20 mouse cellular contexts compared by ENCODE assay signal in genomic region chr7:133951777-133952545, GRCm38 (mm10).
DNase-seq lines count a peak whose midpoint lies in the region; ATAC-seq and TF ChIP-seq lines count a peak whose summit lies in the region.
"Had no signal": no experiment of that assay in that cellular context is flagged by ENCODE, and none has a peak within 500 bp of the region (broad histone marks: within the 10 kb centered on the region; RNA-seq: fewer than 3 reads in every experiment).

No protein-coding gene starts in this region.

- H3K27me3 ChIP-seq in heart, embryonic 12.5 days (replicated peaks), result no peaks in the 10 kb centered on the region
- H3K27me3 ChIP-seq in kidney, embryonic 14.5 days (ENCODE audit: control insufficient read depth, insufficient read depth, low read length), result no peaks in the 10 kb centered on the region
- no peaks in the 10 kb centered on the region for H3K27me3 ChIP-seq in lung, postnatal 0 days (replicated peaks; ENCODE audit: insufficient read depth, low read length)
- H3K27me3 ChIP-seq: hindbrain, embryonic 13.5 days; limb, embryonic 15.5 days; neural tube, embryonic 15.5 days had no signal

- no peak overlapping the region for H3K9ac ChIP-seq in heart, embryonic 12.5 days
- H3K9ac ChIP-seq in kidney, embryonic 14.5 days (ENCODE audit: low read depth, low read length), result no peak overlapping the region
- no peak overlapping the region for H3K9ac ChIP-seq in lung, postnatal 0 days (replicated peaks; ENCODE audit: low read depth)
- H3K9ac ChIP-seq: hindbrain, embryonic 13.5 days; limb, embryonic 15.5 days; liver, postnatal 0 days; neural tube, embryonic 15.5 days had no signal

- 41% methylated on average over 14 of the region's 14 CpGs for WGBS in heart, embryonic 12.5 days
- 85% methylated on average over 14 of the region's 14 CpGs for WGBS in kidney, embryonic 14.5 days
- 72% methylated on average over 14 of the region's 14 CpGs for WGBS in lung, postnatal 0 days

- peak; percentile 75 for ATAC-seq in heart, embryonic 12.5 days (ENCODE audit: insufficient number of reproducible peaks, low FRiP score)
- ATAC-seq in kidney, embryonic 14.5 days (ENCODE audit: low FRiP score, low TSS enrichment), result no peak; the same call in 1 of the 2 replicates
- no peak for ATAC-seq in lung, postnatal 0 days
- ATAC-seq: forebrain, embryonic 16.5 days; intestine, postnatal 0 days; liver, postnatal 0 days had no signal

- H3K4me1 ChIP-seq in heart, embryonic 12.5 days (replicated peaks), result peaks cover 39% of the 10 kb centered on the region
- H3K4me1 ChIP-seq in kidney, embryonic 14.5 days (ENCODE audit: control insufficient read depth, insufficient read depth, low read length), result 0 out of 2 replicates have a peak, but pooled peaks cover 4% of the 10 kb centered on the region
- no peaks in the 10 kb centered on the region for H3K4me1 ChIP-seq in lung, postnatal 0 days (ENCODE audit: insufficient read depth, low read depth, low read length)
- H3K4me1 ChIP-seq: limb, embryonic 15.5 days; neural tube, embryonic 15.5 days had no signal

- H3K36me3 ChIP-seq in heart, embryonic 12.5 days, result no peaks in the 10 kb centered on the region
- H3K36me3 ChIP-seq in kidney, embryonic 14.5 days (ENCODE audit: control insufficient read depth, insufficient read depth, low read length), result no peaks in the 10 kb centered on the region
- no peaks in the 10 kb centered on the region for H3K36me3 ChIP-seq in lung, postnatal 0 days (ENCODE audit: insufficient read depth, low read length)
- H3K36me3 ChIP-seq: hindbrain, embryonic 13.5 days; limb, embryonic 15.5 days; midbrain, embryonic 10.5 days; neural tube, embryonic 15.5 days had no signal

- peak overlapping the region; percentile 46 for H3K27ac ChIP-seq in heart, embryonic 12.5 days (ENCODE audit: poor library complexity, severe bottlenecking)
- H3K27ac ChIP-seq in kidney, embryonic 14.5 days (ENCODE audit: low read depth, low read length), result no peak overlapping the region
- no peak overlapping the region for H3K27ac ChIP-seq in lung, postnatal 0 days (ENCODE audit: low read length)
- H3K27ac ChIP-seq: hindbrain, embryonic 13.5 days; limb, embryonic 15.5 days; midbrain, embryonic 10.5 days; neural tube, embryonic 15.5 days had no signal

- DNase-seq in heart, adult 11 months, result peak; percentile 92
- no peak for DNase-seq in heart, adult 8-10 months (ENCODE audit: low spot score)
- peak; percentile 70 for DNase-seq in adrenal gland, postnatal 10 days
- DNase-seq in heart, postnatal 4 days, result peak; percentile 64
- no peak for DNase-seq in retina, embryonic 14.5 days (ENCODE audit: low spot score)
- no peak for DNase-seq in lung, postnatal 0 days (ENCODE audit: low spot score)
- DNase-seq: cerebellum, adult 9-10 months; gastrocnemius, postnatal 10 days; layer of hippocampus, adult 9-11 months; liver, postnatal 0 days; lung, postnatal 36 days; thymus, adult 18-20 months had no signal

- TF ChIP-seq EP300 in lung, postnatal 0 days (IDR thresholded peaks at IDR 0.05), result no peak

- H3K4me3 ChIP-seq in heart, embryonic 12.5 days, result no peak overlapping the region
- H3K4me3 ChIP-seq in kidney, embryonic 14.5 days (ENCODE audit: low read length), result no peak overlapping the region
- no peak overlapping the region for H3K4me3 ChIP-seq in lung, postnatal 0 days (ENCODE audit: low read depth, low read length)
- H3K4me3 ChIP-seq: hindbrain, embryonic 13.5 days; limb, embryonic 15.5 days; midbrain, embryonic 10.5 days; neural tube, embryonic 15.5 days had no signal

- peak overlapping the region; percentile 1; the same call in 1 of the 2 replicates for H3K4me2 ChIP-seq in heart, embryonic 12.5 days
- no peak overlapping the region for H3K4me2 ChIP-seq in kidney, embryonic 14.5 days (replicated peaks; ENCODE audit: low read depth, low read length)
- no peak overlapping the region for H3K4me2 ChIP-seq in lung, postnatal 0 days (replicated peaks; ENCODE audit: low read depth, low read length)
- H3K4me2 ChIP-seq: hindbrain, embryonic 13.5 days; limb, embryonic 15.5 days; neural tube, embryonic 15.5 days had no signal

- no peaks in the 10 kb centered on the region for H3K9me3 ChIP-seq in heart, embryonic 12.5 days (replicated peaks)
- H3K9me3 ChIP-seq in kidney, embryonic 14.5 days (ENCODE audit: control insufficient read depth, low read length), result no peaks in the 10 kb centered on the region
- no peaks in the 10 kb centered on the region for H3K9me3 ChIP-seq in lung, postnatal 0 days (ENCODE audit: low read length)
- H3K9me3 ChIP-seq: hindbrain, embryonic 13.5 days; limb, embryonic 15.5 days; midbrain, embryonic 10.5 days; neural tube, embryonic 15.5 days had no signal

- no peak for TF ChIP-seq CTCF in lung, postnatal 0 days (IDR thresholded peaks at IDR 0.05)

Comparison
In these comparisons a context has a peak if more than half of its experiments do, and no peak if none do; other contexts are left out.
1. DNase-seq: peak in heart, adult 11 months (single experiment), adrenal gland, postnatal 10 days (single experiment) and heart, postnatal 4 days (single experiment); none in heart, adult 8-10 months (single experiment), retina, embryonic 14.5 days (single experiment) and lung, postnatal 0 days (single experiment).